In genomic region chr4:98511964-98512743, GRCm38 (mm10) we compare ENCODE assay signal across 12 mouse cellular contexts.
DNase-seq lines count a peak whose midpoint lies in the region; ATAC-seq and TF ChIP-seq lines count a peak whose summit lies in the region.
"Had no signal": no experiment of that assay in that cellular context is flagged by ENCODE, and none has a peak within 500 bp of the region (broad histone marks: within the 10 kb centered on the region; RNA-seq: fewer than 3 reads in every experiment).

No protein-coding gene starts in this region.

- no peak for TF ChIP-seq CTCF in left cerebral cortex, adult 2 months (IDR thresholded peaks at IDR 0.05)

- H3K27ac ChIP-seq in heart, embryonic 13.5 days (replicated peaks): peak overlapping the region; percentile 87
- H3K27ac ChIP-seq in limb, embryonic 12.5 days: peak overlapping the region; percentile 88
- no peak overlapping the region for H3K27ac ChIP-seq in limb, embryonic 10.5 days
- peak overlapping the region; percentile 90 for H3K27ac ChIP-seq in embryonic facial prominence, embryonic 13.5 days
- peak overlapping the region; percentile 81 for H3K27ac ChIP-seq in limb, embryonic 14.5 days (replicated peaks; ENCODE audit: low read depth, low read length)
- H3K27ac ChIP-seq in left cerebral cortex, adult 2 months: no peak overlapping the region; the same call in 1 of the 2 replicates
- H3K27ac ChIP-seq: macrophage had no signal

- H3K4me1 ChIP-seq in heart, embryonic 13.5 days: peaks cover 34% of the 10 kb centered on the region
- H3K4me1 ChIP-seq in limb, embryonic 12.5 days (replicated peaks): peaks cover 57% of the 10 kb centered on the region
- H3K4me1 ChIP-seq in limb, embryonic 10.5 days: peaks cover 38% of the 10 kb centered on the region
- H3K4me1 ChIP-seq in embryonic facial prominence, embryonic 13.5 days: peaks cover 28% of the 10 kb centered on the region
- H3K4me1 ChIP-seq in limb, embryonic 14.5 days (ENCODE audit: control insufficient read depth, insufficient read depth, low read length): peaks cover 31% of the 10 kb centered on the region

- ATAC-seq in heart, embryonic 13.5 days (ENCODE audit: extremely low read depth, insufficient number of reproducible peaks, low FRiP score, low TSS enrichment): no peak
- no peak for ATAC-seq in limb, embryonic 12.5 days (ENCODE audit: insufficient number of reproducible peaks, insufficient read depth, low FRiP score, low TSS enrichment, low read depth)
- no peak for ATAC-seq in embryonic facial prominence, embryonic 13.5 days (ENCODE audit: insufficient number of reproducible peaks, insufficient read depth, low FRiP score, low TSS enrichment, low read depth)
- no peak for ATAC-seq in limb, embryonic 14.5 days (ENCODE audit: low FRiP score, low read depth)

- no peak for DNase-seq in heart, adult 18-20 months
- DNase-seq in limb, embryonic 10.5 days (ENCODE audit: low spot score): no peak
- peak; percentile 36 for DNase-seq in limb, embryonic 14.5 days (ENCODE audit: low spot score)
- no peak for DNase-seq in left cerebral cortex, adult 2 months (ENCODE audit: extremely low spot score in 1 of 2, low spot score in 2 of 2)
- no peak for DNase-seq in left cerebral cortex, postnatal 36 days (ENCODE audit: low spot score in 2 of 2)
- DNase-seq: cerebellum, adult 8-10 months; embryo, embryonic 11 days; right cerebral cortex, postnatal 25 days had no signal

- H3K36me3 ChIP-seq in heart, embryonic 13.5 days: peaks cover 8% of the 10 kb centered on the region; the same call in 1 of the 2 replicates
- H3K36me3 ChIP-seq in limb, embryonic 12.5 days: 0 out of 2 replicates have a peak, but pooled peaks cover 9% of the 10 kb centered on the region
- no peaks in the 10 kb centered on the region for H3K36me3 ChIP-seq in limb, embryonic 10.5 days
- no peaks in the 10 kb centered on the region for H3K36me3 ChIP-seq in embryonic facial prominence, embryonic 13.5 days
- H3K36me3 ChIP-seq in limb, embryonic 14.5 days (ENCODE audit: control insufficient read depth, insufficient read depth, low read length): 0 out of 2 replicates have a peak, but pooled peaks cover 6% of the 10 kb centered on the region

- H3K4me2 ChIP-seq in heart, embryonic 13.5 days: no peak overlapping the region
- H3K4me2 ChIP-seq in limb, embryonic 12.5 days: no peak overlapping the region
- no peak overlapping the region for H3K4me2 ChIP-seq in embryonic facial prominence, embryonic 13.5 days
- no peak overlapping the region for H3K4me2 ChIP-seq in limb, embryonic 14.5 days (replicated peaks; ENCODE audit: low read depth, low read length, severe bottlenecking)

- no peak for TF ChIP-seq POLR2A in limb, embryonic 14.5 days (IDR thresholded peaks at IDR 0.05; ENCODE audit: borderline replicate concordance, extremely low read depth, insufficient read depth, insufficient read length)

- H3K27me3 ChIP-seq in heart, embryonic 13.5 days (replicated peaks): no peaks in the 10 kb centered on the region
- H3K27me3 ChIP-seq in limb, embryonic 12.5 days: no peaks in the 10 kb centered on the region
- no peaks in the 10 kb centered on the region for H3K27me3 ChIP-seq in limb, embryonic 10.5 days (ENCODE audit: low read depth, poor library complexity, severe bottlenecking)
- no peaks in the 10 kb centered on the region for H3K27me3 ChIP-seq in embryonic facial prominence, embryonic 13.5 days
- no peaks in the 10 kb centered on the region for H3K27me3 ChIP-seq in limb, embryonic 14.5 days (ENCODE audit: control insufficient read depth, insufficient read depth, low read length)

- peak overlapping the region; percentile 59; the same call in 1 of the 2 replicates for H3K9ac ChIP-seq in heart, embryonic 13.5 days
- no peak overlapping the region for H3K9ac ChIP-seq in limb, embryonic 12.5 days (replicated peaks)
- no peak overlapping the region for H3K9ac ChIP-seq in embryonic facial prominence, embryonic 13.5 days
- no peak overlapping the region for H3K9ac ChIP-seq in limb, embryonic 14.5 days (ENCODE audit: low read depth, low read length, severe bottlenecking)

- no peak overlapping the region for H3K4me3 ChIP-seq in heart, embryonic 13.5 days
- no peak overlapping the region for H3K4me3 ChIP-seq in limb, embryonic 12.5 days (replicated peaks)
- no peak overlapping the region for H3K4me3 ChIP-seq in limb, embryonic 10.5 days
- H3K4me3 ChIP-seq in embryonic facial prominence, embryonic 13.5 days: no peak overlapping the region
- H3K4me3 ChIP-seq in limb, embryonic 14.5 days (replicated peaks; ENCODE audit: low read length): no peak overlapping the region
- H3K4me3 ChIP-seq in left cerebral cortex, adult 2 months: no peak overlapping the region

- intact Hi-C loops in left cerebral cortex, adult 2 months (cut with DNase I): no loop called here
- intact Hi-C loops in left cerebral cortex, postnatal 36 days (cut with DNase I): no loop called here

- WGBS in heart, embryonic 13.5 days: 71% methylated on average over 10 of the region's 10 CpGs
- 76% methylated on average over 10 of the region's 10 CpGs for WGBS in limb, embryonic 12.5 days
- 92% methylated on average over 10 of the region's 10 CpGs for WGBS in limb, embryonic 10.5 days
- WGBS in embryonic facial prominence, embryonic 13.5 days: 64% methylated on average over 10 of the region's 10 CpGs
- WGBS in limb, embryonic 14.5 days: 58% methylated on average over 10 of the region's 10 CpGs

- no peaks in the 10 kb centered on the region for H3K9me3 ChIP-seq in heart, embryonic 13.5 days
- H3K9me3 ChIP-seq in limb, embryonic 12.5 days: no peaks in the 10 kb centered on the region
- no peaks in the 10 kb centered on the region for H3K9me3 ChIP-seq in limb, embryonic 10.5 days (replicated peaks)
- no peaks in the 10 kb centered on the region for H3K9me3 ChIP-seq in embryonic facial prominence, embryonic 13.5 days
- H3K9me3 ChIP-seq in limb, embryonic 14.5 days (ENCODE audit: control insufficient read depth, low read length): no peaks in the 10 kb centered on the region

Comparison
In these comparisons a context has a peak if more than half of its experiments do, and no peak if none do; other contexts are left out.
1. H3K27ac ChIP-seq: peak in heart, embryonic 13.5 days (single experiment), limb, embryonic 12.5 days (single experiment), embryonic facial prominence, embryonic 13.5 days (single experiment) and limb, embryonic 14.5 days (single experiment); none in limb, embryonic 10.5 days (single experiment) and left cerebral cortex, adult 2 months (single experiment).